Comparison of ENCODE assay signal across 11 mouse cellular contexts in the genomic region with DNA sequence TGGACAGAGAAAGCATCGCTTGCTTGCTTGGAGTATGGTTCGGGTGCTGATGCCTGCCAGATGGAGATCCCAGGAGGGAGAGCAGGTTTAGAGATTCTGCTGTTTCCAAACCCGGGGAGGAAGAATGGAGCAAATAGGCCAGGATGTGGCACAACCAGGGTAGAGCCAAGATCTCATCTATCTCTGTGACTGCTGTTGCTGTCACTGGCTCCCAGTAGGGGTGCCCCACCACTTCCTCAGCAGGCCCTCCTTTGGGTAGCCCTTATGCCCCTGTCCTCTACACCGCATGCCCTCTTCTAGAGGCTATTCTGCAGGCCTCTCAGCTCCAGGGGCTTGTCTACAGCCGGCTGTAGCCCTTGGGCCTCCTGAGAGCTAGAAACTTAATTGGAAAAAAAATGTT.
"Had no signal": no experiment of that assay in that cellular context is flagged by ENCODE, and none has a peak within 500 bp of the region (broad histone marks: within the 10 kb centered on the region; RNA-seq: fewer than 3 reads in every experiment).

No protein-coding gene starts in this region.

- H3K4me3 ChIP-seq: kidney, embryonic 15.5 days; lung, embryonic 15.5 days; megakaryocyte, embryonic 14.5 days; midbrain, embryonic 10.5 days; midbrain, embryonic 13.5 days; myocyte; neural tube, embryonic 13.5 days; stomach, embryonic 15.5 days had no signal

- ATAC-seq: midbrain, embryonic 16.5 days had no signal

- H3K27ac ChIP-seq: kidney, embryonic 15.5 days; liver, embryonic 14.5 days; lung, embryonic 15.5 days; midbrain, embryonic 10.5 days; midbrain, embryonic 13.5 days; neural tube, embryonic 13.5 days; stomach, embryonic 15.5 days had no signal

- H3K4me2 ChIP-seq: kidney, embryonic 15.5 days; lung, embryonic 15.5 days; midbrain, embryonic 13.5 days; neural tube, embryonic 13.5 days; stomach, embryonic 15.5 days had no signal

- H3K36me3 ChIP-seq: kidney, embryonic 15.5 days; midbrain, embryonic 10.5 days; midbrain, embryonic 13.5 days; neural tube, embryonic 13.5 days; stomach, embryonic 15.5 days had no signal

- H3K27me3 ChIP-seq: kidney, embryonic 15.5 days; lung, embryonic 15.5 days; midbrain, embryonic 13.5 days; neural tube, embryonic 13.5 days; stomach, embryonic 15.5 days had no signal

- H3K4me1 ChIP-seq: kidney, embryonic 15.5 days; lung, embryonic 15.5 days; midbrain, embryonic 10.5 days; midbrain, embryonic 13.5 days; neural tube, embryonic 13.5 days; stomach, embryonic 15.5 days had no signal

- H3K9ac ChIP-seq: kidney, embryonic 15.5 days; liver, embryonic 14.5 days; liver, postnatal 0 days; lung, embryonic 15.5 days; midbrain, embryonic 13.5 days; neural tube, embryonic 13.5 days; stomach, embryonic 15.5 days had no signal

- H3K9me3 ChIP-seq: kidney, embryonic 15.5 days; lung, embryonic 15.5 days; megakaryocyte, embryonic 14.5 days; midbrain, embryonic 10.5 days; midbrain, embryonic 13.5 days; neural tube, embryonic 13.5 days; stomach, embryonic 15.5 days had no signal
